Comparison of ENCODE assay signal across 1 mouse cellular context in the genomic region with DNA sequence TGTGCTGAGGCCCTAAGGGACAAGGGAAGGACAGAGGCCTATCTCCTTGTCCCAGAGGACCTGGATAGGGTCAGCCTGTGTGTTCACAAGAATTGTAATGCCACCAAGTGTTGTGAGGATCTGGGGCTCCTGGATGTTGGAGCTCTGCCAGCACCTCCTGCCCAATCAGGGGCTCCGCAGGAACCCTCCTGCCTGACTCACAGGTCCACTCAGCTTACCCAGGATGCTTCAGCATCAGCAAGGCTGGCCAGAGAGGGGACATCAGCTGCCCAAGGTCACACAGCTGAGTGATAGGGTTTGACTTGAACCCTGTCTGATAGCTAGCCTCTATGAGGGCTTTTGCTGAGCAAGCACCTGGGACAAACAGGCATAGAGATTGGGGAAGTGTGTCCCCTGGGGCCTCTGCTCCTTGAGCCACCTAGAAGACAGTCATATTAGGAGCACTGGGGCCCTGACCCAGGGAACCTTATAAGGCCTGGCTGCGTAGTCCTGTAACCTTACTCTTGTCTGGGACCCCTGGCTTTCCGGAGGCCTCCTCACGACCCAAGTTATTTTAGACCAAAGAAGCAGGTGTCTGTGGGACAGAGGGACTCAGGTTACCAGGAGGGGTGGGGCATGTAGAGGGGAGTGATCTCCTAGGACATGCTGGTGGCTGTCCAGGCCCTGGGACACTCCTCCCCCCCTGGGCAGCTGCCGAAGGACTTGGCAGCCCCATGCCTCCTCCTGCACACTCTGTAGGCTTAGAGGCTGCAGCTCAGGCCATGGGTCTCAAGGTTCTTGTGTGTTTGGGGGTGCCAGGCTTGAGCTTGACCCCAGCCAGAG.
TF ChIP-seq lines count a peak whose summit lies in the region.

No protein-coding gene starts in this region.

TF ChIP-seq in CH12.LX, 34 proteins besides CTCF, POLR2A, EP300 and RAD21 (continued from another document):
- TF ChIP-seq KAT2A (IDR thresholded peaks at IDR 0.05; ENCODE audit: insufficient replicate concordance, low read length) (no peak), ELF1 (IDR thresholded peaks at IDR 0.05; ENCODE audit: low read depth, low read length) (no peak), E2F4 (IDR thresholded peaks at IDR 0.05; ENCODE audit: insufficient replicate concordance, low read depth, low read length) (no peak), BHLHE40 (IDR thresholded peaks at IDR 0.05; ENCODE audit: low read depth, low read length) (no peak), HCFC1 (IDR thresholded peaks at IDR 0.05; ENCODE audit: low read depth, low read length) (no peak), ZC3H11A (IDR thresholded peaks at IDR 0.05; ENCODE audit: low read depth, low read length) (no peak), GABPA (IDR thresholded peaks at IDR 0.05; ENCODE audit: insufficient replicate concordance, low read depth, low read length) (no peak), TBP (conservative IDR thresholded peaks at IDR 0.05; ENCODE audit: low read depth, low read length) (no peak), TCF12 (IDR thresholded peaks at IDR 0.05; ENCODE audit: low read depth, low read length) (0 out of 2 replicates have a peak, but pooled peaks have one; percentile 18), ETS1 (conservative IDR thresholded peaks at IDR 0.05; ENCODE audit: low read depth, low read length) (no peak; the same call in 1 of the 2 replicates), ZNF384 (IDR thresholded peaks at IDR 0.05; ENCODE audit: low read depth, low read length) (no peak), UBTF (IDR thresholded peaks at IDR 0.05; ENCODE audit: low read depth, low read length) (no peak), SIN3A (IDR thresholded peaks at IDR 0.05; ENCODE audit: low read length) (no peak), MEF2A (IDR thresholded peaks at IDR 0.05; ENCODE audit: borderline replicate concordance, low read depth, low read length) (0 out of 2 replicates have a peak, but pooled peaks have one; percentile 41), JUND (conservative IDR thresholded peaks at IDR 0.05; ENCODE audit: low read depth, low read length) (no peak), NELFE (IDR thresholded peaks at IDR 0.05; ENCODE audit: low read depth, low read length) (no peak), USF1 (IDR thresholded peaks at IDR 0.05; ENCODE audit: low read depth, low read length) (no peak)
